Mouse (Mus musculus) effector memory CD4-positive, alpha-beta T cell, adult 5 months (primary cell): ENCODE results near the gene Irx4. TPM values are rescaled to one million over a fixed set of nuclear protein-coding genes. Genes with fewer than 3 reads are reported as not detected.

ENCODE experiments used
- polyA plus RNA-seq: library from polyadenylated mRNA; unstranded; fragments of 100-300 nt; shearing (Covaris generic); gene quantifications from one replicate; pipeline ENCODE4 v1.2.1, GENCODE M21; 2017

Irx4 gene
- not detected for polyA plus RNA-seq

DNA sequence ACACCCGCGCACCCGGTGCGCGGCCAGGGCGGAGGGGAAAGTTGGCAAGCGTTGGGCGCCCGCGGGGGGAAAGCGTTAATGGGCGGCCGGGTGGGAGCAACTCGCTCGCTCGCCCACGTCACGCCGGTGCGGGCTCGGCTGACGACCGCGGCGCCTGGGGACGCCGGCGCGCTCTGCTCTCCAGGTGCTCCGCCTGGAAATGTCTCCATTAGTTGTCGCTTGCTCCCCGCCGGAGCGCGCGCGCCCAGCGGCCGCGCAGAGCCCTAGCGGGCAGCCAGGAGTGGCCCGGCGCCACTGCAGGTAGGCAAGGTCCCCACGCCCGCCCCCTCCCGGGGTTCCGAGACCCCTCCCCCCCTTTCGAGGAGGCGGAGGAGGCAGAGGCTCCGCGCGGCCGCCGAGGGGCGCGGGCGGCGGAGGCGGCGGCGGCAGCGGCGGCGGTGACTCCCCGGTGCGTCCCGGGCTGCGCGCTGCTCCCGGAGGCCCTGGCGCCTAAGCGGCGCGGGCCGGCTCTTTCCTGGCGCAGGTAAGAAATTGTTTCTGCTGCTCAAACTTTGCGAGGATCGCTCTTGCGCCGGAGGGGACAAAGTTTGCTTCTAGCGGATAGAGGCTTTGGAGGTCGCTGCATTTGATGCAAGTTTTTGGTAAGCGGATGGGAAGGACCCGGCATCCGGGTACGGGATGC lies at the start of gene Irx4:
TSS of gene Irx4 (plus strand) at position 126 of the 682 bp plus-strand sequence.

Other genes starting within 250 kb of the Irx4 start
- gene Mrpl36, start 68.0 kb downstream of the Irx4 start, polyA plus RNA-seq, result 34.5 TPM
- gene Ndufs6, start 68.1 kb downstream of the Irx4 start, polyA plus RNA-seq, result 86.0 TPM
- 30.9 TPM for gene Lpcat1, start 206.7 kb downstream of the Irx4 start, polyA plus RNA-seq